Mouse (Mus musculus): ENCODE data around the gene Clic1.

GRCm38 (mm10) chr17:35097164-35097655, 47.4 kb downstream of the Clic1 start:
- no peak for TF ChIP-seq POLR2A (IDR thresholded peaks at IDR 0.05; ENCODE audit: low read depth, low read length)
- TF ChIP-seq CTCF (conservative IDR thresholded peaks at IDR 0.05 in 1 of 2, IDR thresholded peaks at IDR 0.05 in 1 of 2; ENCODE audit: low read depth in 2 of 2, low read length in 2 of 2) = no peak
- no peak for TF ChIP-seq IRF4 (IDR thresholded peaks at IDR 0.05; ENCODE audit: low read depth, low read length)
- no peak for TF ChIP-seq USF1 (IDR thresholded peaks at IDR 0.05; ENCODE audit: low read depth, low read length)
- no peak for TF ChIP-seq JUND (conservative IDR thresholded peaks at IDR 0.05; ENCODE audit: low read depth, low read length)
- no peak for TF ChIP-seq GABPA (IDR thresholded peaks at IDR 0.05; ENCODE audit: insufficient replicate concordance, low read depth, low read length)
- TF ChIP-seq ELF1 (IDR thresholded peaks at IDR 0.05; ENCODE audit: low read depth, low read length) = no peak
- TF ChIP-seq ZMIZ1 (IDR thresholded peaks at IDR 0.05; ENCODE audit: low read depth, low read length) = no peak
- TF ChIP-seq CHD1 (IDR thresholded peaks at IDR 0.05; ENCODE audit: low read depth, low read length) = no peak
